Comparison of ENCODE assay signal across 12 mouse cellular contexts in the genomic region with DNA sequence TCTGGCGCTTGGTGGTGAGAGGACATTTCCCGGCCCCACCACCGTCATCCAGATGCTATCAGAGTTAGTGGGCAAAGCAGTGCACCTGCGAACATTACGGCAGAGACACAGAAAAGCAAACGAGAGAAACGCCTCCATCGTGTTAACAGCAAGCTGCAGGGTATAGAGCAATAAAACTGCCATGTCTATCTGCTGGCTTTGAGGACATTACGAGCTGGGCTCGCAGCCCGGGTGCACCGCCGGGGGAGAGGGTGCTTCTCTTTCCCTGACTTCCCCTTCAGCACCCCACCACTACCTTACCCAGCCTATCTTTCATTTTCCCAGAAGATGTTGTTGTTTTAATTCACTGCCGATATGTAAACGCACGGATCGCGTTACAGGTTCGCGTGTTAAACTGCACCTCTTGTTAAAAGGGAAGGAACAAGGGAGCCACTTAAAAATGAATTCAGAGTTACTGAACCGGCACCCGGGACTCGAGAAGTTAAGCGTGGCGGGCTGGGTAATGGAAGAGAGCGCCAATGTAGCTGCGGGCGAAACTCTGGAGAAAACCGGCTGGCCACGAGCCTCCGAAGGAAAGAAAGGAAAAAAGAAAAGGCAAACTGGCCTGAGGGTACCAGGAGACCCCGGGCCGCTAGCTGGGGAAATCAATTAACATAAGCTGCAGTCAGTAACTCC. TPM values are rescaled to one million over a fixed set of nuclear protein-coding genes. Genes with fewer than 3 reads are reported as not detected.
DNase-seq lines count a peak whose midpoint lies in the region; ATAC-seq and TF ChIP-seq lines count a peak whose summit lies in the region.
"Had no signal": no experiment of that assay in that cellular context is flagged by ENCODE, and none has a peak within 500 bp of the region (broad histone marks: within the 10 kb centered on the region; RNA-seq: fewer than 3 reads in every experiment).

No protein-coding gene starts in this region.

- H3K4me1 ChIP-seq in heart, embryonic 12.5 days (replicated peaks), result peaks cover 32% of the 10 kb centered on the region
- H3K4me1 ChIP-seq in CH12.LX (ENCODE audit: control insufficient read depth in 1 of 2, insufficient read depth in 2 of 2), result peaks cover 0 to 24% of the 10 kb centered on the region in 2 experiments; a peak in 2 of 4 replicates
- peaks cover 10% of the 10 kb centered on the region; the same call in 1 of the 2 replicates for H3K4me1 ChIP-seq in embryonic facial prominence, embryonic 14.5 days (ENCODE audit: control insufficient read depth, insufficient read depth, low read length)
- peaks cover 54% of the 10 kb centered on the region for H3K4me1 ChIP-seq in limb, embryonic 10.5 days

- no peaks in the 10 kb centered on the region for H3K9me3 ChIP-seq in heart, embryonic 12.5 days (replicated peaks)
- H3K9me3 ChIP-seq in CH12.LX (replicated peaks; ENCODE audit: low read length), result peaks cover 9% of the 10 kb centered on the region
- no peaks in the 10 kb centered on the region for H3K9me3 ChIP-seq in embryonic facial prominence, embryonic 14.5 days (ENCODE audit: control insufficient read depth, low read length)
- H3K9me3 ChIP-seq in limb, embryonic 10.5 days (replicated peaks), result no peaks in the 10 kb centered on the region

- TF ChIP-seq POLR2A in CH12.LX (IDR thresholded peaks at IDR 0.05; ENCODE audit: low read depth, low read length), result no peak

- H3K79me2 ChIP-seq in CH12.LX (replicated peaks; ENCODE audit: control insufficient read depth, extremely low read depth, insufficient read depth, poor library complexity, severe bottlenecking), result no peaks in the 10 kb centered on the region

- no peak for ATAC-seq in heart, embryonic 12.5 days (ENCODE audit: insufficient number of reproducible peaks, low FRiP score)
- no peak for ATAC-seq in embryonic facial prominence, embryonic 14.5 days (ENCODE audit: low read depth)
- no peak for ATAC-seq in activated CD4-positive, CD25-positive, alpha-beta regulatory T cell, adult 4 months

- no peak overlapping the region for H3K27ac ChIP-seq in heart, embryonic 12.5 days (ENCODE audit: poor library complexity, severe bottlenecking)
- H3K27ac ChIP-seq in CH12.LX (ENCODE audit: insufficient read depth, low read depth), result no peak overlapping the region
- H3K27ac ChIP-seq in embryonic facial prominence, embryonic 14.5 days (replicated peaks; ENCODE audit: low read depth, low read length), result peak overlapping the region; percentile 77
- H3K27ac ChIP-seq in limb, embryonic 10.5 days, result no peak overlapping the region

- under 1% methylated on average over 33 of the region's 33 CpGs for WGBS in heart, embryonic 12.5 days
- WGBS in embryonic facial prominence, embryonic 14.5 days, result under 1% methylated on average over 31 of the region's 33 CpGs
- under 1% methylated on average over 33 of the region's 33 CpGs for WGBS in limb, embryonic 10.5 days

- peak overlapping the region; percentile 24 for H3K4me3 ChIP-seq in heart, embryonic 12.5 days
- H3K4me3 ChIP-seq in CH12.LX (replicated peaks in 1 of 3; ENCODE audit: low read depth in 2 of 3, low read length in 2 of 3, poor library complexity in 1 of 3), result peak overlapping the region in 2 of 3 experiments; percentile 43
- peak overlapping the region; percentile 38 for H3K4me3 ChIP-seq in embryonic facial prominence, embryonic 14.5 days (ENCODE audit: low read depth, low read length)
- peak overlapping the region; percentile 21 for H3K4me3 ChIP-seq in limb, embryonic 10.5 days

- DNase-seq in heart, postnatal 10 days, result no peak
- peak; percentile 79 for DNase-seq in CH12.LX (ENCODE audit: extremely low read depth)
- DNase-seq in embryonic facial prominence, embryonic 14.5 days (ENCODE audit: low spot score), result no peak
- no peak for DNase-seq in limb, embryonic 10.5 days (ENCODE audit: low spot score)
- DNase-seq in spleen, postnatal 14 days (ENCODE audit: low spot score in 2 of 2), result no peak
- no peak for DNase-seq in B cell, adult 2 months
- DNase-seq: kidney, adult 9 months had no signal

- H3K36me3 ChIP-seq in heart, embryonic 12.5 days, result no peaks in the 10 kb centered on the region
- H3K36me3 ChIP-seq in CH12.LX (replicated peaks in 1 of 2; ENCODE audit: control insufficient read depth in 1 of 2, insufficient read depth in 1 of 2, low read length in 1 of 2), result no peaks in the 10 kb centered on the region
- no peaks in the 10 kb centered on the region for H3K36me3 ChIP-seq in embryonic facial prominence, embryonic 14.5 days (ENCODE audit: control insufficient read depth, insufficient read depth, low read length)
- H3K36me3 ChIP-seq in limb, embryonic 10.5 days, result no peaks in the 10 kb centered on the region

- dilution Hi-C loops in CH12.LX (cut with MboI; ENCODE audit: extremely low pct_ligation_motif_present, extremely low pct_unique_long_range_greater_than_20kb, low sequenced_read_pairs), result no loop called here

- in situ Hi-C loops in CH12.LX (cut with MboI; ENCODE audit: low pct_ligation_motif_present, low pct_unique_long_range_greater_than_20kb, low sequenced_read_pairs), result no loop called here

- TF ChIP-seq EP300 in CH12.LX (IDR thresholded peaks at IDR 0.05; ENCODE audit: low read length), result no peak

- intact Hi-C loops in heart, postnatal 10 days (cut with DNase I), result loop anchor here (10.0 kb wide), 1 partner anchor 396 kb away; no protein-coding TSS in a partner anchor

- H3K9ac ChIP-seq in heart, embryonic 12.5 days, result no peak overlapping the region
- peak overlapping the region; percentile 7; the same call in 1 of the 2 replicates for H3K9ac ChIP-seq in CH12.LX (ENCODE audit: insufficient read depth, low read depth)
- peak overlapping the region; percentile 67 for H3K9ac ChIP-seq in embryonic facial prominence, embryonic 14.5 days (ENCODE audit: low read depth, low read length)

- H3K4me2 ChIP-seq in heart, embryonic 12.5 days, result peak overlapping the region; percentile 60
- H3K4me2 ChIP-seq in CH12.LX (ENCODE audit: insufficient read depth, low read depth, poor library complexity, severe bottlenecking), result peak overlapping the region; percentile 93
- peak overlapping the region; percentile 72 for H3K4me2 ChIP-seq in embryonic facial prominence, embryonic 14.5 days (ENCODE audit: low read depth, low read length)

- peaks cover 76% of the 10 kb centered on the region for H3K27me3 ChIP-seq in heart, embryonic 12.5 days (replicated peaks)
- peaks cover 3% of the 10 kb centered on the region for H3K27me3 ChIP-seq in CH12.LX (replicated peaks)
- H3K27me3 ChIP-seq in embryonic facial prominence, embryonic 14.5 days (replicated peaks; ENCODE audit: control insufficient read depth, insufficient read depth, low read length), result peaks cover 95% of the 10 kb centered on the region
- H3K27me3 ChIP-seq in limb, embryonic 10.5 days (ENCODE audit: low read depth, poor library complexity, severe bottlenecking), result peaks cover 99% of the 10 kb centered on the region

- no peak for TF ChIP-seq RAD21 in CH12.LX (IDR thresholded peaks at IDR 0.05; ENCODE audit: low read depth, low read length)

- TF ChIP-seq CTCF in CH12.LX (conservative IDR thresholded peaks at IDR 0.05 in 1 of 2, IDR thresholded peaks at IDR 0.05 in 1 of 2; ENCODE audit: low read depth in 2 of 2, low read length in 2 of 2), result no peak

TF ChIP-seq in CH12.LX, 34 proteins besides CTCF, POLR2A, EP300 and RAD21 (continues in another document):
- TF ChIP-seq IRF4 (IDR thresholded peaks at IDR 0.05; ENCODE audit: low read depth, low read length), result 0 out of 2 replicates have a peak, but pooled peaks have one; percentile 8
- no peak for TF ChIP-seq USF2 (conservative IDR thresholded peaks at IDR 0.05; ENCODE audit: low read depth, low read length)
- TF ChIP-seq JUND (conservative IDR thresholded peaks at IDR 0.05; ENCODE audit: low read depth, low read length), result no peak
- TF ChIP-seq TBP (conservative IDR thresholded peaks at IDR 0.05; ENCODE audit: low read depth, low read length), result no peak
- no peak for TF ChIP-seq USF1 (IDR thresholded peaks at IDR 0.05; ENCODE audit: low read depth, low read length)
- peak; percentile 51 for TF ChIP-seq TCF12 (IDR thresholded peaks at IDR 0.05; ENCODE audit: low read depth, low read length)
- TF ChIP-seq POLR2AphosphoS2 (IDR thresholded peaks at IDR 0.05; ENCODE audit: low read depth, low read length), result no peak
- TF ChIP-seq MAX (IDR thresholded peaks at IDR 0.05; ENCODE audit: low read length), result 0 out of 2 replicates have a peak, but pooled peaks have one; percentile 17
- TF ChIP-seq MAFK (IDR thresholded peaks at IDR 0.05; ENCODE audit: insufficient replicate concordance, low read length), result no peak
- TF ChIP-seq ZNF384 (IDR thresholded peaks at IDR 0.05; ENCODE audit: low read depth, low read length), result no peak
- no peak for TF ChIP-seq HCFC1 (IDR thresholded peaks at IDR 0.05; ENCODE audit: low read depth, low read length)
- no peak for TF ChIP-seq SMC3 (IDR thresholded peaks at IDR 0.05; ENCODE audit: low read depth, low read length)
- no peak for TF ChIP-seq MYC (IDR thresholded peaks at IDR 0.05; ENCODE audit: low read depth, low read length)
- peak; percentile 43 for TF ChIP-seq BHLHE40 (IDR thresholded peaks at IDR 0.05; ENCODE audit: low read depth, low read length)
- no peak for TF ChIP-seq ELF1 (IDR thresholded peaks at IDR 0.05; ENCODE audit: low read depth, low read length)
- TF ChIP-seq MXI1 (IDR thresholded peaks at IDR 0.05; ENCODE audit: low read depth, low read length), result peak; percentile 31; the same call in 1 of the 2 replicates

RNA-seq across cellular contexts. Expression of gene Dlx6, which starts 2.6 kb away (rescaled TPM):
- 0.14 TPM in 1 of 2 replicates, not detected in the other for polyA plus RNA-seq in heart, embryonic 12.5 days (2016; fragmentation: Nextera tagmentation; extraction: Ambion mirVana)
- total RNA-seq in heart, postnatal 10 days (2021), result under 1 TPM in 1 of 2 experiments, not detected in 1; 0.27 TPM
- not detected in 2 replicates for total RNA-seq in CH12.LX (2012; rRNA removed)
- total RNA-seq in CH12.LX (2014; rRNA removed), result not detected in 2 replicates
- polyA plus RNA-seq in CH12.LX (2012; ENCODE audit: insufficient read length, low read depth), result not detected in 2 replicates
- polyA plus RNA-seq in embryonic facial prominence, embryonic 14.5 days (2014; fragmentation: Nextera tagmentation; extraction: Ambion mirVana), result 2.8 and 3.7 TPM in 2 replicates
- 0.41 and 0.60 TPM in 2 replicates for polyA plus RNA-seq in limb, embryonic 10.5 days (2016; fragmentation: Nextera tagmentation; extraction: Ambion mirVana)
- polyA plus RNA-seq in activated CD4-positive, CD25-positive, alpha-beta regulatory T cell, adult 4 months (2017; shearing (Covaris generic)), result not detected
- polyA plus RNA-seq: C2C12; lung, embryonic 16.5 days; small intestine, adult 2 months had no signal

RNA-seq across cellular contexts. Expression of gene Dlx5, which starts 21.3 kb away (rescaled TPM):
- polyA plus RNA-seq in heart, embryonic 12.5 days (2016; fragmentation: Nextera tagmentation; extraction: Ambion mirVana), result 0.98 and 1.5 TPM in 2 replicates
- under 1 TPM; 0.25 to 0.45 TPM for total RNA-seq in heart, postnatal 10 days (2021)
- not detected in 2 replicates for total RNA-seq in CH12.LX (2012; rRNA removed)
- total RNA-seq in CH12.LX (2014; rRNA removed), result not detected in 2 replicates
- not detected in 2 replicates for polyA plus RNA-seq in CH12.LX (2012; ENCODE audit: insufficient read length, low read depth)
- polyA plus RNA-seq in embryonic facial prominence, embryonic 14.5 days (2014; fragmentation: Nextera tagmentation; extraction: Ambion mirVana), result 38.0 and 40.2 TPM in 2 replicates
- 9.3 and 10.8 TPM in 2 replicates for polyA plus RNA-seq in limb, embryonic 10.5 days (2016; fragmentation: Nextera tagmentation; extraction: Ambion mirVana)
- not detected for polyA plus RNA-seq in activated CD4-positive, CD25-positive, alpha-beta regulatory T cell, adult 4 months (2017; shearing (Covaris generic))
- polyA plus RNA-seq: C2C12; small intestine, adult 2 months had no signal
